Mouse (Mus musculus) thymus, postnatal 0 days (tissue): ENCODE data around the gene Car10. TPM values are rescaled to one million over a fixed set of nuclear protein-coding genes. Genes with fewer than 3 reads are reported as not detected.
A peak's percentile ranks its signal among the peaks of the same experiment; 100 is the strongest.
"Not testable (repeated sequence)": the region's sequence is repeated elsewhere in the genome, so short reads cannot be mapped to it uniquely, and the experiment has no call there.

Source experiments
- DNase-seq: peaks from one replicate; pipeline ENCODE4 v3.0.0-alpha.2; 2015; ENCODE audit warnings: low spot score
- polyA plus RNA-seq: library from polyadenylated mRNA; unstranded; fragments of >200 nt; fragmentation: Nextera tagmentation; extraction: Ambion mirVana; gene quantifications from 2 replicates; pipeline ENCODE4 v1.2.1, GENCODE M21; 2015

Car10 gene
- polyA plus RNA-seq, 1 experiment from 2014 or later, result not detected

GRCm38 (mm10) chr11:93373697-93374354 lies 276.0 kb downstream of the Car10 start:
- DNase-seq, result no peak

- no peak for DNase-seq
Measured at GRCm38 (mm10) chr11:93391159-93391558, 293.3 kb downstream of the Car10 start.

GRCm38 (mm10) chr11:93393371-93393770 lies 295.5 kb downstream of the Car10 start:
- not testable (repeated sequence) for DNase-seq

- no peak for DNase-seq
Measured at GRCm38 (mm10) chr11:93396356-93396755, 298.5 kb downstream of the Car10 start.

- not testable (repeated sequence) for DNase-seq
Measured at GRCm38 (mm10) chr11:93401167-93401566, 303.3 kb downstream of the Car10 start.

GRCm38 (mm10) chr11:93407981-93408380 lies 310.2 kb downstream of the Car10 start:
- no peak for DNase-seq

GRCm38 (mm10) chr11:93431482-93431881 lies 333.7 kb downstream of the Car10 start:
- no peak for DNase-seq

- DNase-seq, result no peak
Measured at GRCm38 (mm10) chr11:93434997-93435915, 337.4 kb downstream of the Car10 start.

GRCm38 (mm10) chr11:93436892-93437291 lies 339.1 kb downstream of the Car10 start:
- no peak for DNase-seq

- DNase-seq, result no peak
Measured at GRCm38 (mm10) chr11:93440466-93440865, 342.6 kb downstream of the Car10 start.

GRCm38 (mm10) chr11:93443777-93444176 lies 345.9 kb downstream of the Car10 start:
- no peak for DNase-seq

GRCm38 (mm10) chr11:93444741-93445140 lies 346.9 kb downstream of the Car10 start:
- no peak for DNase-seq

GRCm38 (mm10) chr11:93447566-93447965 lies 349.7 kb downstream of the Car10 start:
- DNase-seq, result no peak

GRCm38 (mm10) chr11:93448290-93449256 lies 350.7 kb downstream of the Car10 start:
- no peak for DNase-seq

GRCm38 (mm10) chr11:93450535-93450934 lies 352.7 kb downstream of the Car10 start:
- no peak for DNase-seq

GRCm38 (mm10) chr11:93466221-93466620 lies 368.4 kb downstream of the Car10 start:
- no peak for DNase-seq

GRCm38 (mm10) chr11:93467711-93468110 lies 369.9 kb downstream of the Car10 start:
- no peak for DNase-seq

- no peak for DNase-seq
Measured at GRCm38 (mm10) chr11:93470771-93471170, 372.9 kb downstream of the Car10 start.

- peak; percentile 23 for DNase-seq
Measured at GRCm38 (mm10) chr11:93471573-93472179, 373.8 kb downstream of the Car10 start.

GRCm38 (mm10) chr11:93484661-93485060 lies 386.8 kb downstream of the Car10 start:
- no peak for DNase-seq

- DNase-seq, result no peak
Measured at GRCm38 (mm10) chr11:93487021-93487420, 389.2 kb downstream of the Car10 start.
